Mouse (Mus musculus) lung, postnatal 0 days (tissue): Measurements from ENCODE around the gene Gm8113. TPM values are rescaled to one million over a fixed set of nuclear protein-coding genes. Genes with fewer than 3 reads are reported as not detected.
"Not testable (repeated sequence)": the region's sequence is repeated elsewhere in the genome, so short reads cannot be mapped to it uniquely, and the experiment has no call there.

Experiments used
- ATAC-seq: fragments of 200-750 bp; cut with Nextera tagmentation; 2 replicates; pipeline ENCODE4 v1.8.0; 2017; ENCODE audit warnings: moderate library complexity
- DNase-seq: peaks from one replicate; pipeline ENCODE4 v3.0.0-alpha.2; 2016; ENCODE audit warnings: low spot score
- H3K27ac ChIP-seq: fragments of 300-500 bp; sonication (generic); 2 replicates; pipeline ENCODE4 v1.5.1; 2014; ENCODE audit warnings: antibody characterized with exemption, mild to moderate bottlenecking, low read length, mixed read lengths
- H3K27me3 ChIP-seq: fragments of 300-500 bp; sonication (generic); replicated peaks from 2 replicates; pipeline ENCODE4 v1.6.1; 2014; ENCODE audit warnings: low read length, mixed read lengths; ENCODE audit not compliant: insufficient read depth
- H3K36me3 ChIP-seq: fragments of 300-500 bp; sonication (generic); 2 replicates; pipeline ENCODE4 v1.6.1; 2014; ENCODE audit warnings: low read length, mixed read lengths; ENCODE audit not compliant: insufficient read depth
- H3K4me1 ChIP-seq: fragments of 300-500 bp; sonication (generic); 2 replicates; pipeline ENCODE4 v1.6.1; 2014; ENCODE audit warnings: antibody characterized with exemption, low read depth, low read length, mixed read lengths; ENCODE audit not compliant: insufficient read depth
- H3K4me2 ChIP-seq: fragments of 300-500 bp; sonication (generic); replicated peaks from 2 replicates; pipeline ENCODE4 v1.6.1; 2014; ENCODE audit warnings: low read depth, mild to moderate bottlenecking, low read length, moderate library complexity, mixed read lengths
- H3K4me3 ChIP-seq: fragments of 300-500 bp; sonication (generic); 2 replicates; pipeline ENCODE4 v1.5.1; 2014; ENCODE audit warnings: low read depth, low read length
- H3K9ac ChIP-seq: fragments of 300-500 bp; sonication (generic); replicated peaks from 2 replicates; pipeline ENCODE4 v1.6.1; 2014; ENCODE audit warnings: low read depth, mild to moderate bottlenecking
- H3K9me3 ChIP-seq: fragments of 300-500 bp; sonication (generic); 2 replicates; pipeline ENCODE4 v1.6.1; 2016; ENCODE audit warnings: low read length, mixed read lengths
- CTCF ChIP-seq: IDR thresholded peaks from 2 replicates; pipeline ENCODE4 v1.5.1; 2016; ENCODE audit warnings: antibody characterized with exemption, mild to moderate bottlenecking
- WGBS: fragments of 180-500 bp; shearing (Covaris S2); extraction: QIAGEN DNeasy Blood & Tissue Kit; methylation state at CpG from one replicate; pipeline ENCODE4 v1.1.7; 2014; 5-methylcytosine and 5-hydroxymethylcytosine counted together
- polyA plus RNA-seq: library from polyadenylated mRNA; unstranded; fragments of >200 nt; fragmentation: Nextera tagmentation; extraction: Ambion mirVana; gene quantifications from 2 replicates; pipeline ENCODE4 v1.2.1, GENCODE M21; 2015

Gm8113 gene
- polyA plus RNA-seq: 7.7 and 11.5 TPM in 2 replicates

- not testable (repeated sequence) for H3K4me1 ChIP-seq, H3K27me3 ChIP-seq, H3K9me3 ChIP-seq, H3K36me3 ChIP-seq
- peak within 1 kb of the TSS; percentile 48 for H3K4me3 ChIP-seq
- peak; percentile 84 for TF ChIP-seq CTCF
- ATAC-seq (peak; percentile 87), DNase-seq (peak; percentile 87)
- peak within 1 kb of the TSS; percentile 6; the same call in 1 of the 2 replicates for H3K27ac ChIP-seq
- 8% methylated on average over 10 of the region's 10 CpGs for WGBS
- H3K9ac ChIP-seq: peak within 1 kb of the TSS; percentile 23; the same call in 1 of the 2 replicates
- peak within 1 kb of the TSS; percentile 51 for H3K4me2 ChIP-seq
Measured at GRCm38 (mm10) chr14:43924688-43925403, at the start of gene Gm8113. Gene Gm8113, plus strand, starts transcription at chr14:43925390.

GRCm38 (mm10) chr14:43875417-43875816 lies 49.8 kb upstream of the Gm8113 start, which contains the start of gene Ear1:
Gene Ear1, minus strand, starts transcription at chr14:43875517.
- H3K4me1 ChIP-seq, DNase-seq, H3K9me3 ChIP-seq, H3K36me3 ChIP-seq, H3K27ac ChIP-seq, H3K27me3 ChIP-seq, H3K4me2 ChIP-seq, H3K4me3 ChIP-seq, ATAC-seq, H3K9ac ChIP-seq: not testable (repeated sequence)
- 54% methylated on average over 2 of the region's 3 CpGs for WGBS

- H3K4me3 ChIP-seq, H3K36me3 ChIP-seq, H3K4me2 ChIP-seq, DNase-seq, H3K9me3 ChIP-seq, H3K4me1 ChIP-seq, ATAC-seq, H3K27me3 ChIP-seq, H3K27ac ChIP-seq, H3K9ac ChIP-seq: not testable (repeated sequence)
- WGBS: 62% methylated on average over 1 of the region's 2 CpGs
Measured at GRCm38 (mm10) chr14:43877789-43878188, 47.4 kb upstream of the Gm8113 start.

GRCm38 (mm10) chr14:43879966-43880545 lies 45.1 kb upstream of the Gm8113 start:
- not testable (repeated sequence) for H3K9ac ChIP-seq, H3K4me3 ChIP-seq, H3K9me3 ChIP-seq, H3K4me2 ChIP-seq, H3K4me1 ChIP-seq, DNase-seq, H3K27ac ChIP-seq, H3K36me3 ChIP-seq, ATAC-seq, H3K27me3 ChIP-seq
- 68% methylated on average over 5 of the region's 5 CpGs for WGBS

GRCm38 (mm10) chr14:43886235-43886634 lies 39.0 kb upstream of the Gm8113 start:
- not testable (repeated sequence) for H3K27ac ChIP-seq, ATAC-seq, DNase-seq, H3K4me3 ChIP-seq, H3K9ac ChIP-seq, H3K9me3 ChIP-seq, H3K4me2 ChIP-seq, H3K36me3 ChIP-seq, H3K4me1 ChIP-seq, H3K27me3 ChIP-seq
- WGBS: 43% methylated on average over 1 of the region's 1 CpGs

- not testable (repeated sequence) for H3K9me3 ChIP-seq, DNase-seq, ATAC-seq, H3K36me3 ChIP-seq, H3K9ac ChIP-seq, H3K4me2 ChIP-seq, H3K27me3 ChIP-seq, H3K27ac ChIP-seq, H3K4me1 ChIP-seq, H3K4me3 ChIP-seq
- WGBS: 83% methylated on average over 1 of the region's 1 CpGs
Measured at GRCm38 (mm10) chr14:43891288-43891687, 33.9 kb upstream of the Gm8113 start.

DNA sequence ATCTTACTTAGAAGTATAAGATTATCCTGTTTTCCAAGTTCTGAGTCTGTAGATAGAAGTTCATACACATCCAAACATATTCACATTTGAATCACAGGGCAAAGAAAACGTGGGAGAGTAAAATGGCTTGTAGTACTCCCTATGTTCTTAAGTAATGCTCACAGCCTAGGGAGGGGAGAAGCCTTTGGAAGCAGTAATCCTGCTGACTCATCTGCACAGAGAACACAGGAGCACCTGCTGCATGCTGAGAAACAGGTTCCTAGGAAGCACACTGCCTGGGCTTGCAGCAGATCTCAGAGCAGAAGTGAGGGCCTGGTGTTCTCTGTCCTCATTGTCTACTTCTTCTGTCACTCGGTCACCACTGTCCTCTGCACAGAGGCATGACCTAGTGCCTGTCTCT lies 29.8 kb upstream of the Gm8113 start:
- not testable (repeated sequence) for H3K27ac ChIP-seq, H3K9me3 ChIP-seq, H3K9ac ChIP-seq, H3K36me3 ChIP-seq, H3K4me2 ChIP-seq, ATAC-seq, H3K4me3 ChIP-seq, H3K27me3 ChIP-seq, H3K4me1 ChIP-seq, DNase-seq
- WGBS: 25% methylated on average over 1 of the region's 2 CpGs

- H3K36me3 ChIP-seq, ATAC-seq, H3K9me3 ChIP-seq, H3K4me2 ChIP-seq, H3K4me3 ChIP-seq, H3K27me3 ChIP-seq, H3K9ac ChIP-seq, H3K27ac ChIP-seq, DNase-seq, H3K4me1 ChIP-seq: not testable (repeated sequence)
- 73% methylated on average over 3 of the region's 3 CpGs for WGBS
Measured at GRCm38 (mm10) chr14:43898577-43898976, 26.6 kb upstream of the Gm8113 start.

GRCm38 (mm10) chr14:43918214-43918613 lies 7.0 kb upstream of the Gm8113 start:
- not testable (repeated sequence) for H3K9me3 ChIP-seq, H3K9ac ChIP-seq, H3K4me1 ChIP-seq, H3K27ac ChIP-seq, ATAC-seq, H3K4me2 ChIP-seq, DNase-seq, H3K36me3 ChIP-seq, H3K4me3 ChIP-seq, H3K27me3 ChIP-seq
